Mouse (Mus musculus) kidney, embryonic 15.5 days (tissue): ENCODE results near the gene Med22. TPM values are rescaled to one million over a fixed set of nuclear protein-coding genes. Genes with fewer than 3 reads are reported as not detected.

Source experiments
- ATAC-seq: fragments of 200-750 bp; cut with Nextera tagmentation; replicated peaks from 2 replicates; pipeline ENCODE4 v1.8.0; 2017; ENCODE audit warnings: moderate TSS enrichment; ENCODE audit not compliant: low FRiP score
- H3K27ac ChIP-seq: fragments of 300-500 bp; sonication (generic); 2 replicates; pipeline ENCODE4 v1.5.1; 2015; ENCODE audit warnings: mild to moderate bottlenecking, inconsistent platforms
- H3K27me3 ChIP-seq: fragments of 300-500 bp; sonication (generic); 2 replicates; pipeline ENCODE4 v1.6.1; 2015; ENCODE audit warnings: inconsistent platforms
- H3K36me3 ChIP-seq: fragments of 300-500 bp; sonication (generic); 2 replicates; pipeline ENCODE4 v1.6.1; 2015; ENCODE audit warnings: inconsistent platforms
- H3K4me1 ChIP-seq: fragments of 300-500 bp; sonication (generic); 2 replicates; pipeline ENCODE4 v1.6.1; 2015; ENCODE audit warnings: inconsistent platforms
- H3K4me2 ChIP-seq: fragments of 300-500 bp; sonication (generic); 2 replicates; pipeline ENCODE4 v1.6.1; 2015; ENCODE audit warnings: moderate library complexity, mild to moderate bottlenecking, inconsistent platforms
- H3K4me3 ChIP-seq: fragments of 300-500 bp; sonication (generic); replicated peaks from 2 replicates; pipeline ENCODE4 v1.5.1; 2015; ENCODE audit warnings: mild to moderate bottlenecking, inconsistent platforms
- H3K9ac ChIP-seq: fragments of 300-500 bp; sonication (generic); 2 replicates; pipeline ENCODE4 v1.6.1; 2015; ENCODE audit warnings: mild to moderate bottlenecking, inconsistent platforms
- H3K9me3 ChIP-seq: fragments of 300-500 bp; sonication (generic); replicated peaks from 2 replicates; pipeline ENCODE4 v1.6.1; 2016; ENCODE audit warnings: inconsistent platforms
- WGBS: fragments of 180-500 bp; shearing (Covaris S2); methylation state at CpG from one replicate; pipeline ENCODE4 v1.1.7; 2015; ENCODE audit warnings: mixed read lengths; 5-methylcytosine and 5-hydroxymethylcytosine counted together
- polyA plus RNA-seq: library from polyadenylated mRNA; unstranded; fragments of >200 nt; fragmentation: Nextera tagmentation; extraction: Ambion mirVana; gene quantifications from 2 replicates; pipeline ENCODE4 v1.2.1, GENCODE M21; 2015

Med22 gene
- 56.0 and 59.0 TPM in 2 replicates for polyA plus RNA-seq

DNA sequence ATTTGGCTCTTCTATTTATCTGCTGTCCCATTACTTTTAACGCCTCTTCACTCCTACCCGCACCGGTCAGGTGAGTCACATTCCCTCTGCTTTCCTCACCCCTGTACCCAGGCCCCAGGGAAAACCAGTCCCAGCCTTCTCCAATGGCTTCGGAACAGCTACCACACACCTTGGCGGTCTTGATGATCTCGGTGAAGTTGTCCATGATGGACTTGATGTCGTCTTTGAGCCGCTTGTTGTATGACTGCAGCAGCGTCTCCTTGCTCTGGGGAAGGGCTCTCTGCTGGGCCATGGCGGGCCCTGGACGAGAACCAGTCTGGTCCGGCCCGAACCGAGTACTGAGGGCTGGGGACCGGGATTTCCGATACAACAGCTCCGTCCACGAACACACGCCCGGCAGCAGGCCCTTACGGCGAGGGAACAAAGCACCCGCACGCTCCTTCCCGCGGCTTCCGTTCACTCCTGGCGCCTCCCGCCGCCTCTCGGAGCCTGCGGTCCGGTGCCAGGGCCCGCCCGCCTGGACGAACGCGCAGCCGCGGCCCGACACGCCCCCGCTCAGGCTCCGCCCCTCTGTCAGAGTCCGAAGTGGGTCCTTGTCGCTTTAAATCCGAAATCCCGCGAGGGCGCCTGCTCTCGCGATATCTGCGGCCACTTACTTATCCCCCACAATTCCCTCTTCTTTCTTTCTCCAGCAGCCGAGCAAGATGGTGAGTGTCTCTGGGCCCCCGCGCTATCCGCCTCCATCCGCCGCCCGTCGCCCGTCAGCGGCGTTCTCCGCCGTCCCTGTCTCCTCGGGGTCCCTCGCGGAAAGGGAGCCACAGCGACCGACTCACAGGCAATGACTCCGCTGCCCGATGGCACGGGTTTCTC, at the start of gene Med22, which contains the start of gene Rpl7a:
Med22 (minus strand) TSS at position 554 of the 870 bp plus-strand sequence.
Rpl7a (plus strand) TSS at position 641 of the 870 bp plus-strand sequence.
- peak within 1 kb of the TSS; percentile 95 for H3K27ac ChIP-seq
- WGBS, result under 1% methylated on average over 74 of the region's 74 CpGs
- H3K36me3 ChIP-seq, result peaks cover 63% of the 10 kb centered on the region
- peak within 1 kb of the TSS; percentile 93 for H3K4me2 ChIP-seq
- H3K9me3 ChIP-seq, result no peaks in the 10 kb centered on the region
- peak within 1 kb of the TSS; percentile 92 for H3K9ac ChIP-seq
- H3K27me3 ChIP-seq, result no peaks in the 10 kb centered on the region
- H3K4me1 ChIP-seq, result peaks cover 54% of the 10 kb centered on the region
- peak; percentile 94 for ATAC-seq
- peak within 1 kb of the TSS; percentile 74 for H3K4me3 ChIP-seq

DNA sequence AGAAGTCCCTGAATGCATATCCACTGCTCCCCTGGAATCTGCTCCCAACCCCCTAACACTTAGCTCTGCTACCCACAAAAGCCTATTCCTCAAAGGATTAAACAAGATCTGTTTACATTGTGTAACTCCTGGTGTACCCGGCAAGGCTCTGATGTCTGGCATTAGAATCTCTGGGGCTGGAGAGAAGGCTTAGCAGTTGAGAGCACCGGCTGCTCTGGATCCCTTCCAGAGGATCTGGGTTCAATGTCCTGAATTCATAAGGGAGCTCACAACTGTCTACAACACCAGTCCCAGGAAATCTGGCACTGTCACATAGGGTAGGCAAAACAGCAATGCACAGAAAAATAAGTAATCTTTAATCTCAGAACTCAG, 47.0 kb upstream of the Med22 start:
- Histone ChIP-seq H3K36me3 (peaks cover 94% of the 10 kb centered on the region), H3K27me3 (no peaks in the 10 kb centered on the region), H3K27ac (no peak overlapping the region), H3K4me2 (no peak overlapping the region), H3K9me3 (no peaks in the 10 kb centered on the region), H3K9ac (no peak overlapping the region), H3K4me1 (peaks cover 19% of the 10 kb centered on the region; the same call in 1 of the 2 replicates), H3K4me3 (no peak overlapping the region)
- no peak for ATAC-seq
- 94% methylated on average over 2 of the region's 2 CpGs for WGBS

DNA sequence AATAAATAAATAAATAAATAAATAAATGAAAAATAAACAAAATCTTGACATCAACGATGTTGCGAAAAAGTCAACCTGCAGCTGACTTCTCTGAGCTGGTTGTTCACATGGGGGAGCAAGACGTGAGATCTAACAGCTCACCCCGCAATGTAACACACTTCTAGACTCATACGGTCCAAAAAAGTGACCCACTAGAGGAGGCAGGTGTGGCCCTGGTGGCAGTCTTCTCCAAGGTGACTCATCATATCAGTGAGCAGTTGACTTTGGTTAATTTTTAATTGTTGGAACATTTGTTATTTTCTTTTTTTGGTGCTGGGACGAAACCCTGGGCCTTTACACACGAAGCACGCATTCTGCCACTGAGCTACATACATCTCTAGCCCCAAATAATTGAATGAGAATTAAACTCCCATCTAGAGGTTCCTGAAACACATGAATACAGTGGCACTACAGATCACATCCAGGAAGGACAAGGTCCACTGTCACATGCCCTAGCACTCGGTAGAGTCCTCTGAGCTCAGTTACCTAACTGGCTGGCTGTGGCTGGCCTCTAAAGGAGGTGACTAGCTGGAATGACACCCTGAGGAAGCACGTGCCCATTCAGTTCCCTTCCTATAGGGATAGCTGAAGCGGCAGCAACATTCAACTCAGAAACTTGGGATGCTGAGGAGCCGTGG, 46.5 kb upstream of the Med22 start:
- H3K4me3 ChIP-seq, result no peak overlapping the region
- no peak overlapping the region for H3K9ac ChIP-seq
- H3K9me3 ChIP-seq, result no peaks in the 10 kb centered on the region
- peaks cover 95% of the 10 kb centered on the region for H3K36me3 ChIP-seq
- H3K4me1 ChIP-seq, result peaks cover 14% of the 10 kb centered on the region; the same call in 1 of the 2 replicates
- WGBS, result 93% methylated on average over 12 of the region's 12 CpGs
- no peak overlapping the region for H3K4me2 ChIP-seq
- H3K27me3 ChIP-seq, result no peaks in the 10 kb centered on the region
- H3K27ac ChIP-seq, result no peak overlapping the region
- no peak for ATAC-seq

DNA sequence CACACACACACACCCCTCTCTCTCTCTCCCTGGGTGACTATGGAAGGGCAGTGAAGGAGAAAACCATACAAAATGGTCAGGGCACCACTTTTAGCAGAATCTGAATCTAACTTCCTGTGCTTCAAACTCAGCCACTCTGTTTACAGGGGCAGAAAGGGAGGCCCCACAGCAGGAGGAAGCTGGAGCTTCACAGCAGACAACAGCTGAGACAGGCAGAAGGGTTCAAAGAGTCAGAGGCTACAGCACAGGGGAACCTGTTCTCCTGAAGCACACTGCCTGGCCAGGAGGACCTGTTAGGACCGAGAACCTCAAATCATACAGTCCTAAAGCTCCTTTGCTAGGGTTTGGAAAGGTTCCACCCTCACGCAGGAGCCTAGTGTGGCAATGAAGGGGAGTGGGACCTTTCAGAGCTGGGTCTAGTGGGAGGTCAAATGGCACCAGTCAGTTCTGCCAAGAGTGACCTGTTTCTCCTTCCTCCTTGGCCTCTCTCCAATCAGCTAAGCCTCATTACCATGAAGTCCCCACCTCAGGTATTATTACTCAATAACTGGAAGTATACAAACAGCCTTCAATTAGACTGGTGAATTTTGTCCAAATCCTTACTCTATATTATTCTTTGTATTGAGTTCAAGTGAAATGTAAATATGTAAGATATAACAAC, 44.4 kb upstream of the Med22 start:
- 93% methylated on average over 2 of the region's 2 CpGs for WGBS
- no peak for ATAC-seq
- no peaks in the 10 kb centered on the region for H3K27me3 ChIP-seq
- no peak overlapping the region for H3K4me2 ChIP-seq
- H3K27ac ChIP-seq, result no peak overlapping the region
- peaks cover 94% of the 10 kb centered on the region for H3K36me3 ChIP-seq
- H3K4me1 ChIP-seq, result no peaks in the 10 kb centered on the region
- H3K4me3 ChIP-seq, result no peak overlapping the region
- H3K9ac ChIP-seq, result no peak overlapping the region
- no peaks in the 10 kb centered on the region for H3K9me3 ChIP-seq

DNA sequence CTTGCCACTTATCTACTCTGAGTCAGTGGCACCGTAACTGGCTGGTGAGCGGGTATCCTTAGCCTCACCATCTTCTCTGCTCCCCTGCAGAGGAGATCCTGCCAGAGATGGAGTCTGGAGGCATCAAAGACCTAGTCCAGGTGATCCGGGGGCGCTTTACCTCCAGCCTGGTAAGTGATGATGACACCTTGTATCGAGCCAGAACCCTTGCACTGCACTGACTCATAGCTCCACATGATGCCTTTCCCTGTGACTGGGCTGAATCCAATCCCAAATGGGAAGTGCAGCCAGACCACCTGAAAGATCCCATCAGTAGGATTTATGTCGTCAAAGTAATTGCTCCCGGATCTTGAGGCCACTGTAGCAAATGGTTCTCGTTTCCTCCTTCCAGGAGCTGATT, 42.4 kb upstream of the Med22 start:
- H3K27me3 ChIP-seq, result no peaks in the 10 kb centered on the region
- 79% methylated on average over 8 of the region's 8 CpGs for WGBS
- H3K9me3 ChIP-seq, result no peaks in the 10 kb centered on the region
- ATAC-seq, result no peak
- no peak overlapping the region for H3K4me2 ChIP-seq
- no peak overlapping the region for H3K27ac ChIP-seq
- H3K4me3 ChIP-seq, result no peak overlapping the region
- peaks cover 97% of the 10 kb centered on the region for H3K36me3 ChIP-seq
- H3K9ac ChIP-seq, result no peak overlapping the region
- no peaks in the 10 kb centered on the region for H3K4me1 ChIP-seq

DNA sequence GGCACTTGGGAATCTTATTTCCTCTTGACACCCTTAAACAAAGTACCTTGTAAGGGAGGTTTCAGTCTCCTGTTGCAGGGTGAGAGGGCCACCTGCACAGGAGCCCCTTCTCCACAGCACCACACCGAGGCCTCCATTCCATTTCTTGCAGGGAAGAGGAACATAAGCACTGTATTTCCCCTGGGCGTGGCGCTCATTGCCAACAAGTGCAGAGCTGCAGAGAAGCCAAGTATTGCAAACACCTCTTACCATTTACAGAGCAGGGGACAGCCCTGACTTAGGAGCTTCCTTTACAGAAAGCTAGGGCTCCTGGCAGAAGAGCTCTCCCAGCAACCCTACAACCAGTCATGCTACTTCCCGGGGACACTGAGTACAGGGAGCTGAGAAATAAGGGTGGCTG, 41.7 kb upstream of the Med22 start:
- Histone ChIP-seq H3K36me3 (peaks cover 94% of the 10 kb centered on the region), H3K4me1 (no peaks in the 10 kb centered on the region), H3K4me3 (no peak overlapping the region), H3K27ac (no peak overlapping the region), H3K9me3 (no peaks in the 10 kb centered on the region), H3K9ac (no peak overlapping the region), H3K27me3 (no peaks in the 10 kb centered on the region), H3K4me2 (no peak overlapping the region)
- 93% methylated on average over 4 of the region's 4 CpGs for WGBS
- ATAC-seq, result no peak

DNA sequence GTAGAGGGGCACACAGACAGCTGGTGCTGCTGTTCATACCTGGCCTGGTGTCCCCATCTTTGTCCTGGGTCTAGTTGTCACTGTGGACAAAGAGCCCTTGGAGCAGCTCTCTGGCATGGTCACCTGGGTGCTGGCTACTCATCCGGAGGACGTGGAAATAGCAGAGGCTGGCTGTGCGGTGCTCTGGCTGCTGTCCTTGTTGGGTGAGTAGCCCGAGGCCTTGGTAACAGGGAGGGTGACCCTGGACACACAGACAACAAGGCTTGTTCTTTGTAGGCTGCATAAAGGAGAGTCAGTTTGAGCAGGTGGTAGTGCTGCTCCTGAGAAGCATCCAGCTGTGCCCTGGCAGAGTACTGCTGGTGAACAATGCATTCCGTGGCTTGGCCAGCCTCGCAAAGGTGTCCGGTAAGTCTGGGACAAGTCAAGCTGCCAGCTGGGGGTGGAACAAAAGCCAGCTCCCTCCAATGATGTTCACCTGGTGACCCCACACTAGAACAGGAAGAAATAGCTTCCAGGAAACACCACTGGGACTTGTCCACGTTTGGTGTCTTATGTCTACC, 40.9 kb upstream of the Med22 start:
- Histone ChIP-seq H3K27ac (no peak overlapping the region), H3K27me3 (no peaks in the 10 kb centered on the region), H3K9me3 (no peaks in the 10 kb centered on the region), H3K9ac (no peak overlapping the region), H3K4me2 (no peak overlapping the region), H3K4me1 (no peaks in the 10 kb centered on the region), H3K4me3 (no peak overlapping the region), H3K36me3 (peaks cover 90% of the 10 kb centered on the region)
- ATAC-seq, result no peak
- WGBS, result 88% methylated on average over 8 of the region's 8 CpGs

DNA sequence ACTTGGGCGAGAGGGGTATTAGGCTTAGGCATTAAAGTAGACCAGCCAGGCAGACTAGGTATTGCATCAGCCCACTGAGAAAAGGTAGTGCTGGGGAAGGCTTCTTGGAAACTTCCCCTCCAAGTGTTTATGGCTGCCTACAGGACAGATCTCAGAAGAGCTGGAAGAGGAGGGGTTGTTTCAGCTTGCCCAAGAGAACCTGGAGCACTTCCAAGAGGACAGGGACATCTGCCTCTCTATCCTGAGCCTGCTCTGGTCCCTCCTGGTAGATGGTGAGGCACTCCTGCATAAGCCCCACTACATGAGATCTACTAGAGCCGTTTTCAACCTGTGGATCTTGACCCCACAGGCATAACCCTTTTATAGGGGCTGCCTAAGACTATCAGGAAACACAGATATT, 39.9 kb upstream of the Med22 start:
- Histone ChIP-seq H3K4me1 (no peaks in the 10 kb centered on the region), H3K9ac (no peak overlapping the region), H3K4me3 (no peak overlapping the region), H3K9me3 (no peaks in the 10 kb centered on the region), H3K36me3 (peaks cover 80% of the 10 kb centered on the region), H3K27ac (no peak overlapping the region), H3K4me2 (no peak overlapping the region), H3K27me3 (no peaks in the 10 kb centered on the region)
- WGBS, result 86% methylated on average over 2 of the region's 2 CpGs
- no peak for ATAC-seq

DNA sequence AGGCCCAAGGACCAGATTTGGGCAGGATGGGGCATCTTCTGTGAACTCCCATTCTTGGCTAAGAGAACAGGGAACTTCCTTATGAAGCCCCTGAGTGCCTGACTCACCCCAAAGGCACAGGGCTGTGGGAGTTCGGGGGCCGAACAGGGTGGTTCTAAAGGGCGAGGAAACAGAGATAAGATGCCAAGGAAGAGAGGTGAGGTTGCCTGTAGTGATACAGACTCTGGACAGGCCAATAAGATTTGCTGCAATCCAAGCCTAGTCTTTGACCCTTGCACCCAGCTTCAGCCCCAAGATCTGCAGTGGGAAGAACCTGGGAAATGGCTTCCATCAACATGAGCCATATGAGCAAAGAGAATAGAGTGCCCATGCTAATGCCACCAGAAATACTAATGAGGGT, 32.8 kb upstream of the Med22 start:
- no peaks in the 10 kb centered on the region for H3K27me3 ChIP-seq

DNA sequence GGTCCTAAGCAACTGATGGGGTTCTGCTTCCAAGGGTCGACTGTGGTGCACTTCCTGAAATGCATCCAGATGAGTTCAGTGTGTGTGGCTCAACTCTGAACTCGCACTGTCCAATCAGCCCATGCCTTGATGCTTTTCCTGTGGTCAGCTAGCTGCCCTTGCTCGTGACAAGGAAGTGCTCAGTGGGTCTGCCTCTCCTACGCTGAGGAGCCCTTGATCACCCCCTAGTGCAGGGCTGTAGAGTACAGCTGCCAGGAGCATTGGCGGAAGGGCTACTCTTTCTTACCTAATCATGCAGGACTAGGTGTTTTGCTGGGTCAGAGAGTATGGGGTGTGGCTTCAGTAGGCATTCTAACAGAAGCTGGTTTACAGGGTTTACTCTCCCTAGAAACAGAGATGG, 31.1 kb upstream of the Med22 start:
- Histone ChIP-seq H3K4me3 (no peak overlapping the region), H3K9me3 (no peaks in the 10 kb centered on the region), H3K36me3 (no peaks in the 10 kb centered on the region), H3K27ac (no peak overlapping the region), H3K4me1 (no peaks in the 10 kb centered on the region), H3K4me2 (no peak overlapping the region), H3K27me3 (no peaks in the 10 kb centered on the region), H3K9ac (no peak overlapping the region)
- no peak for ATAC-seq
- 38% methylated on average over 5 of the region's 5 CpGs for WGBS

More for the DNA sequence above, 32.8 kb upstream of the Med22 start:
- H3K4me2 ChIP-seq, result no peak overlapping the region
- H3K36me3 ChIP-seq, result peaks cover 11% of the 10 kb centered on the region; the same call in 1 of the 2 replicates
- H3K4me3 ChIP-seq, result no peak overlapping the region
- H3K27ac ChIP-seq, result no peak overlapping the region
- H3K4me1 ChIP-seq, result no peaks in the 10 kb centered on the region
- no peak for ATAC-seq
- 83% methylated on average over 3 of the region's 3 CpGs for WGBS
- no peak overlapping the region for H3K9ac ChIP-seq
- no peaks in the 10 kb centered on the region for H3K9me3 ChIP-seq

DNA sequence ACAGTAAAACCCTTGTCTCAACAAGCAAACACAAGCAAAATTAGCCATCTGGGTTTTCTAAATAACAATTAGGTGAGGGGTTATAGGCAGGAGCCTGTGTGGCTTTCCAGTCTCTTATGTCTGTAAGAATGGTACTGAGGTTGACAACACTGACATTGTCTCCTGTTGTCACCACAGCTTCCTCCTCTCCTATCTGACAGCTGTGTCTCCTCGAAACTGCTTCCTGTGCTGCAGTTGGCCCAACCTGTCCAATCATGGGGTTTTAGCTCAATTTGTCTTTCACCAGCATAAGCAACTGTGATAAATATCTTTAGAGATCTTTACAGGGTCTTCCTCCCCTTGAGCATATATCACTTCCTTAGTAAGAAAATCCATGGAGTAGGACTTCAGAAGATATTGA, 25.9 kb upstream of the Med22 start:
- H3K4me2 ChIP-seq, result no peak overlapping the region
- ATAC-seq, result no peak
- no peak overlapping the region for H3K27ac ChIP-seq
- WGBS, result 93% methylated on average over 1 of the region's 1 CpGs
- no peak overlapping the region for H3K4me3 ChIP-seq
- H3K9ac ChIP-seq, result no peak overlapping the region
- H3K4me1 ChIP-seq, result peaks cover 14% of the 10 kb centered on the region
- no peaks in the 10 kb centered on the region for H3K9me3 ChIP-seq
- peaks cover 3% of the 10 kb centered on the region; the same call in 1 of the 2 replicates for H3K36me3 ChIP-seq
- no peaks in the 10 kb centered on the region for H3K27me3 ChIP-seq

DNA sequence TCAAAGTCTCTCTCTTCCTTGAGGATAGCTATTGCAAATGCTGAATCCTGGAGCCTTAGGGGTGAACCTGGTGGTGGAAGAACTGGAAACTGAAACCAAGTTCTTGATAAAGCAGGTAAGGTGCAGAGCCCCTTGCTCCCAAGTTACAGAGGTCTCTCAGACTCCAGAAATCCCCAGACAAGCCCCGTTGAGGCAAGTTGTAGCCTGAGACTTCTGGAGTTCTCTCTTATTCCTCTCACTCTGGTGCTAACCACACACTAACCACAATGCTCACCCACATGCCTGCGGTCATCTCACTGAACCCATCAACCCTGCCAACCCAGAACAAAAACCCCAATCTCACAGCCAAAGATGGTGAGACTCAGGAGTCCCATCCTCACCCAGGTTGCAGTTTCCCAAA, 24.8 kb upstream of the Med22 start:
- H3K36me3 ChIP-seq, result peaks cover 14% of the 10 kb centered on the region
- ATAC-seq, result no peak
- H3K9ac ChIP-seq, result no peak overlapping the region
- H3K4me3 ChIP-seq, result no peak overlapping the region
- no peak overlapping the region for H3K4me2 ChIP-seq
- no peaks in the 10 kb centered on the region for H3K27me3 ChIP-seq
- 89% methylated on average over 2 of the region's 2 CpGs for WGBS
- peaks cover 25% of the 10 kb centered on the region for H3K4me1 ChIP-seq
- no peak overlapping the region for H3K27ac ChIP-seq
- H3K9me3 ChIP-seq, result no peaks in the 10 kb centered on the region
